Mouse (Mus musculus) spleen, adult 2 months (tissue): ENCODE results near the gene Ccser1.

Experiments
- CTCF ChIP-seq: fragments of 200-500 bp; IDR thresholded peaks from 2 replicates; pipeline ENCODE4 v1.5.1; 2011; ENCODE audit warnings: mild to moderate bottlenecking, inconsistent platforms; ENCODE audit not compliant: insufficient read depth, insufficient read length, insufficient replicate concordance; ENCODE audit errors: extremely low read depth
- POLR2A ChIP-seq: fragments of 200-500 bp; IDR thresholded peaks from 2 replicates; pipeline ENCODE4 v1.6.1; 2011; ENCODE audit warnings: low read depth, low read length, inconsistent platforms

DNA sequence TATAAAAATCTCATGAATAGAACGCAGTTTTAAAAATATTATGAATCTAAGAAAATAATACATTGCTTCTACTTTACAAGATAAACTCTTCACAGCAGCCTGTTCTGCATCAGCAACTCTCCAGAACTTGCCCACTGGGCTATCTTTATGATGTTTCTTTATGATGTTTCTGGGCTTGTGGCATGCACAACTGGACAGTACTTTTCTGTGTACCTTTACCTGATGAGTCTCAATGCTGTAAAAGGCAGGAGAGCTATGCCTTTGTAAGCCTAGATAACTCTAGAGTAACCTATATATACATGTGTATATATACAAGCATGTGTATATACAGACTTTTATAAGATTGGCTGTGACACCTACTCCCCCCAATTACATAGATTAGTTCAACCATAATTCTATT is 1084.4 kb downstream of the Ccser1 start:
- TF ChIP-seq CTCF (no peak), POLR2A (no peak)
